Mouse (Mus musculus) erythroblast, adult 5-6 weeks (primary cell): ENCODE measurements around the gene Gm11567. TPM values are rescaled to one million over a fixed set of nuclear protein-coding genes. Genes with fewer than 3 reads are reported as not detected.
"Not testable (repeated sequence)": the region's sequence is repeated elsewhere in the genome, so short reads cannot be mapped to it uniquely, and the experiment has no call there.

ENCODE experiments used
- ATAC-seq: replicated peaks from 2 replicates; pipeline ENCODE4 v1.8.0; 2016; ENCODE audit warnings: moderate number of reproducible peaks, mild to moderate bottlenecking, moderate TSS enrichment, inconsistent platforms; ENCODE audit not compliant: poor library complexity, low FRiP score, severe bottlenecking
- total RNA-seq, 2 experiments: library from RNA; stranded (forward) in 1 of 2; stranded (reverse) in 1 of 2; fragments of 150-400 nt in 1 of 2; fragments of 200-764, 138-1000 nt in 1 of 2; gene quantifications; 2 replicates each; pipeline versions ENCODE4 v1.2.3 to v1.2.4; 2015 to 2017; ENCODE audit warnings: low replicate concordance in 2 of 2

Gm11567 gene
- not detected in 2 replicates for total RNA-seq (2015; ENCODE audit: low replicate concordance)
- total RNA-seq (2017; ENCODE audit: low replicate concordance) = not detected in 2 replicates

GRCm38 (mm10) chr11:99878887-99879286 is at the start of gene Gm11567:
Gm11567 (plus strand) TSS chr11:99879187.
- not testable (repeated sequence) for ATAC-seq

GRCm38 (mm10) chr11:99837966-99838365 is 41.0 kb upstream of the Gm11567 start, which contains the start of gene 2300003K06Rik:
2300003K06Rik (minus strand) TSS chr11:99838066.
- ATAC-seq = no peak

- ATAC-seq = no peak
Observed at GRCm38 (mm10) chr11:99842185-99842584, 36.8 kb upstream of the Gm11567 start.

DNA sequence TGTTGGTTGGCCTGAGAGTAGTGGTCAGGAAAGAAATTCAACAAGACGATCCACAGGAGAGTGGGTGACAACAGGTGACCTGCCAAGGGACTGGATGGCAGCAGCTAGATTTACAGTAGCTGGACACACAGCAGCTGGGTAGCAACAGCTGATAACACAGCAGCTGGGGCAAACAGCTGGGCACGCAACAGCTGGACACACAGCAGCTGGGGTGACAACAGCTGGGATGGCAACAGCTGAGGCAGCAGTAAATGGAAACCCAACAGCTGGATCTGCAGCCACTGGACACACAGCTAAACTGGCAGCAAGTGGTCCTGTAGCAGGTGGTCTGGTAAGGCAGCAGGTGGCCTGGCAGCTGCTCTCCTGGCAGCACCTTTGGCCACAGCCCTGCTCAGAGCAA is 32.2 kb upstream of the Gm11567 start:
- no peak for ATAC-seq

- no peak for ATAC-seq
Observed at GRCm38 (mm10) chr11:99851508-99851907, 27.5 kb upstream of the Gm11567 start, which contains the start of gene Krtap4-16. Krtap4-16 (minus strand) TSS chr11:99851608.

DNA sequence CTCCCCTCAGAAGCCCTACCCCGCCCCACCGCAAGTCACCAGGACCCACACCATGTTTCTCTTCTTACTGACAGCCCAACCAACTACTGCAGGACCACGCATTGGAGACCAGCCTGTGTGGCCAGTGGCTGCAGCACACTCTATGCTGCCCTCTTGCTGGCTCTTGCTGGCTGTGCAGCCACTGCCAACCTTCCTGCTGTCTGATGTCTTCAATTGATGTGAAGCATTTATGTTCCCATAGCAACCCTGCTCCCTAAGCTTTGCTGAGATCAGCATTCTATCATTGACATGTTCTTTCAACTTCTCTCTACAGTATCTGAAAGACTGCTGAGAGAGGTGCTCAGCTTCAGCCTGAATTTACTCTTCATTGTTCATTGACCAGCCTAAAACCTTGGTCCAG is 24.9 kb upstream of the Gm11567 start:
- ATAC-seq = no peak

DNA sequence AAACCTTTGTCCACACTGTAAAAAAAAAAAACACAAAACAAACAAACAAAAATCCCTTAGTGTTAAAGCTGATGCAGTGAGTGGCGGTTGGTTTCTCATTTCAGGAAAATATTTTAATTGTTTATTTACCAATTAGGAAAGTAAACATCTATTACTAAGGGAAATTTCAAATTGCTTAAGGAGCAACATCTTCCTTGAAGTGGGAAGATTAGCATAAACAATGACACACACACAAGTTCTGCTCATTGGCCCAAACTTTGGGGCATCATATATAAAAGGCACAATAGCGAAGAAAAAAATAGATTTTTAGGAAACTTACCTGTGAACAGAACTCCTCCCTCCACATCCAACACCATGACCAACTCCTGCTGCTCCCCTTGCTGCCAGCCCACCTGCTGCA is 21.4 kb upstream of the Gm11567 start, which contains the start of gene Gm11568:
Gene Gm11568, plus strand, starts transcription at position 301 of the 400 bp plus-strand sequence.
- no peak for ATAC-seq

GRCm38 (mm10) chr11:99858761-99859160 is 20.2 kb upstream of the Gm11567 start:
- ATAC-seq = no peak

DNA sequence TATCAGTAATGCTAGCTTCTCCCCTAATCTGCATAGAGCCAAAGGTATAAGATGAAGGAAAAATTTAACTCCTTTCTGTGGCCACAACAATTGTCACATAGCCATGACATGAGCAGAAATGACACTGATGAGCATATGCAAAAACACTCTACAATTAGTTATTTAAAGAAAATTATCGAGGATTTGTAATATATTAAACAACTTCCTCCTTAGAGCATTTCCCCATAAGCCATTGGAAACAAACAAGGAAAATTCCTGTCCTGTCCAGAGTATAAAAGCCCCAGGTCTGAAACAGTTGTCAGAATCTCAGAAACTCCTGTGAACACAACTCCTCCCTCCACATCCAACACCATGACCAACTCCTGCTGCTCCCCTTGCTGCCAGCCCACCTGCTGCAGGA is 14.8 kb upstream of the Gm11567 start, which contains the start of gene Gm11559:
Gene Gm11559, plus strand, starts transcription at position 301 of the 400 bp plus-strand sequence.
- not testable (repeated sequence) for ATAC-seq

DNA sequence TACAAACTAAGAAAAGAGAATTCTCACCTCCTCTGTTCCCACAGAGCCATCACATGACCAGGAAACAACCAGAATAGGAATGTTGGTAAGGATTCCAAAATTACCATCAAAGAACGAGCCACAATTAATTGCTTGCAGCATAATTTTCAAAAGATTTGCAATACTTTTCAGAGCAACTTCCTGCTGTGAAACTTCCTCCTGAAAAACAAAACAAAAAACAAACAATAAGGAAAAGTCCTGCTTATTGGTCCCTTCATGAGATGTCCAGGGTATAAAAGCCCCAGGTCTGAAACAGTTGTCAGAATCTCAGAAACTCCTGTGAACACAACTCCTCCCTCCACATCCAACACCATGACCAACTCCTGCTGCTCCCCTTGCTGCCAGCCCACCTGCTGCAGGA is 5.9 kb upstream of the Gm11567 start, which contains the start of gene Krtap9-1:
Gene Krtap9-1, plus strand, starts transcription at position 301 of the 400 bp plus-strand sequence.
- ATAC-seq = not testable (repeated sequence)

- ATAC-seq = no peak
Observed at GRCm38 (mm10) chr11:99907620-99908019, 28.6 kb downstream of the Gm11567 start, which contains the start of gene Krtap31-1. Krtap31-1 (plus strand) TSS chr11:99907920.

- no peak for ATAC-seq
Observed at GRCm38 (mm10) chr11:99914451-99914850, 35.5 kb downstream of the Gm11567 start, which contains the start of gene Gm11565. Gm11565 (plus strand) TSS chr11:99914751.

Other genes starting within 250 kb of the Gm11567 start
Only the 30 nearest of the 35 such genes appear.
- not detected in 2 replicates for gene Gm11563, start 220.2 kb upstream of the Gm11567 start, total RNA-seq (2015; ENCODE audit: low replicate concordance)
- not detected in 2 replicates for gene Gm11563, start 220.2 kb upstream of the Gm11567 start, total RNA-seq (2017; ENCODE audit: low replicate concordance)
- not detected in 2 replicates for gene Krtap4-6, start 213.2 kb upstream of the Gm11567 start, total RNA-seq (2015; ENCODE audit: low replicate concordance)
- not detected in 2 replicates for gene Krtap4-6, start 213.2 kb upstream of the Gm11567 start, total RNA-seq (2017; ENCODE audit: low replicate concordance)
- not detected in 2 replicates for gene Gm14190, start 188.4 kb upstream of the Gm11567 start, total RNA-seq (2015; ENCODE audit: low replicate concordance)
- gene Gm14190, start 188.4 kb upstream of the Gm11567 start, total RNA-seq (2017; ENCODE audit: low replicate concordance) = not detected in 2 replicates
- not detected in 2 replicates for gene Gm14180, start 144.9 kb upstream of the Gm11567 start, total RNA-seq (2015; ENCODE audit: low replicate concordance)
- not detected in 2 replicates for gene Gm14180, start 144.9 kb upstream of the Gm11567 start, total RNA-seq (2017; ENCODE audit: low replicate concordance)
- gene Gm11595, start 106.3 kb upstream of the Gm11567 start, total RNA-seq (2015; ENCODE audit: low replicate concordance) = not detected in 2 replicates
- gene Gm11595, start 106.3 kb upstream of the Gm11567 start, total RNA-seq (2017; ENCODE audit: low replicate concordance) = not detected in 2 replicates
- not detected in 2 replicates for gene Krtap4-8, start 98.5 kb upstream of the Gm11567 start, total RNA-seq (2015; ENCODE audit: low replicate concordance)
- not detected in 2 replicates for gene Krtap4-8, start 98.5 kb upstream of the Gm11567 start, total RNA-seq (2017; ENCODE audit: low replicate concordance)
- gene Krtap4-9, start 94.0 kb upstream of the Gm11567 start, total RNA-seq (2015; ENCODE audit: low replicate concordance) = not detected in 2 replicates
- gene Krtap4-9, start 94.0 kb upstream of the Gm11567 start, total RNA-seq (2017; ENCODE audit: low replicate concordance) = not detected in 2 replicates
- gene Gm11596, start 85.7 kb upstream of the Gm11567 start, total RNA-seq (2015; ENCODE audit: low replicate concordance) = not detected in 2 replicates
- gene Gm11596, start 85.7 kb upstream of the Gm11567 start, total RNA-seq (2017; ENCODE audit: low replicate concordance) = not detected in 2 replicates
- not detected in 2 replicates for gene Gm11569, start 80.3 kb upstream of the Gm11567 start, total RNA-seq (2015; ENCODE audit: low replicate concordance)
- not detected in 2 replicates for gene Gm11569, start 80.3 kb upstream of the Gm11567 start, total RNA-seq (2017; ENCODE audit: low replicate concordance)
- not detected in 2 replicates for gene Gm11554, start 74.7 kb upstream of the Gm11567 start, total RNA-seq (2015; ENCODE audit: low replicate concordance)
- gene Gm11554, start 74.7 kb upstream of the Gm11567 start, total RNA-seq (2017; ENCODE audit: low replicate concordance) = not detected in 2 replicates
- gene Krtap4-13, start 69.3 kb upstream of the Gm11567 start, total RNA-seq (2015; ENCODE audit: low replicate concordance) = not detected in 2 replicates
- gene Krtap4-13, start 69.3 kb upstream of the Gm11567 start, total RNA-seq (2017; ENCODE audit: low replicate concordance) = not detected in 2 replicates
- gene Gm11564, start 63.5 kb upstream of the Gm11567 start, total RNA-seq (2015; ENCODE audit: low replicate concordance) = not detected in 2 replicates
- gene Gm11564, start 63.5 kb upstream of the Gm11567 start, total RNA-seq (2017; ENCODE audit: low replicate concordance) = not detected in 2 replicates
- gene 2300003K06Rik, start 41.1 kb upstream of the Gm11567 start, total RNA-seq (2015; ENCODE audit: low replicate concordance) = not detected in 2 replicates
- gene 2300003K06Rik, start 41.1 kb upstream of the Gm11567 start, total RNA-seq (2017; ENCODE audit: low replicate concordance) = not detected in 2 replicates
- gene Krtap4-16, start 27.6 kb upstream of the Gm11567 start, total RNA-seq (2015; ENCODE audit: low replicate concordance) = not detected in 2 replicates
- gene Krtap4-16, start 27.6 kb upstream of the Gm11567 start, total RNA-seq (2017; ENCODE audit: low replicate concordance) = not detected in 2 replicates
- not detected in 2 replicates for gene Gm11568, start 21.3 kb upstream of the Gm11567 start, total RNA-seq (2015; ENCODE audit: low replicate concordance)
- not detected in 2 replicates for gene Gm11568, start 21.3 kb upstream of the Gm11567 start, total RNA-seq (2017; ENCODE audit: low replicate concordance)
- gene Gm11559, start 14.7 kb upstream of the Gm11567 start, total RNA-seq (2015; ENCODE audit: low replicate concordance) = not detected in 2 replicates
- gene Gm11559, start 14.7 kb upstream of the Gm11567 start, total RNA-seq (2017; ENCODE audit: low replicate concordance) = 1.3 TPM in 1 of 2 replicates, not detected in the other
- not detected in 2 replicates for gene Krtap9-1, start 5.8 kb upstream of the Gm11567 start, total RNA-seq (2015; ENCODE audit: low replicate concordance)
- not detected in 2 replicates for gene Krtap9-1, start 5.8 kb upstream of the Gm11567 start, total RNA-seq (2017; ENCODE audit: low replicate concordance)
- gene Krtap31-1, start 28.7 kb downstream of the Gm11567 start, total RNA-seq (2015; ENCODE audit: low replicate concordance) = not detected in 2 replicates
- not detected in 2 replicates for gene Krtap31-1, start 28.7 kb downstream of the Gm11567 start, total RNA-seq (2017; ENCODE audit: low replicate concordance)
- not detected in 2 replicates for gene Gm11565, start 35.6 kb downstream of the Gm11567 start, total RNA-seq (2015; ENCODE audit: low replicate concordance)
- gene Gm11565, start 35.6 kb downstream of the Gm11567 start, total RNA-seq (2017; ENCODE audit: low replicate concordance) = not detected in 2 replicates
- not detected in 2 replicates for gene Krtap31-2, start 57.1 kb downstream of the Gm11567 start, total RNA-seq (2015; ENCODE audit: low replicate concordance)
- not detected in 2 replicates for gene Krtap31-2, start 57.1 kb downstream of the Gm11567 start, total RNA-seq (2017; ENCODE audit: low replicate concordance)
- not detected in 2 replicates for gene Krtap9-5, start 69.3 kb downstream of the Gm11567 start, total RNA-seq (2015; ENCODE audit: low replicate concordance)
- gene Krtap9-5, start 69.3 kb downstream of the Gm11567 start, total RNA-seq (2017; ENCODE audit: low replicate concordance) = not detected in 2 replicates
- not detected in 2 replicates for gene Krtap29-1, start 99.9 kb downstream of the Gm11567 start, total RNA-seq (2015; ENCODE audit: low replicate concordance)
- not detected in 2 replicates for gene Krtap29-1, start 99.9 kb downstream of the Gm11567 start, total RNA-seq (2017; ENCODE audit: low replicate concordance)
- gene Krtap16-1, start 107.4 kb downstream of the Gm11567 start, total RNA-seq (2015; ENCODE audit: low replicate concordance) = not detected in 2 replicates
- not detected in 2 replicates for gene Krtap16-1, start 107.4 kb downstream of the Gm11567 start, total RNA-seq (2017; ENCODE audit: low replicate concordance)
- gene Krtap17-1, start 114.8 kb downstream of the Gm11567 start, total RNA-seq (2015; ENCODE audit: low replicate concordance) = not detected in 2 replicates
- gene Krtap17-1, start 114.8 kb downstream of the Gm11567 start, total RNA-seq (2017; ENCODE audit: low replicate concordance) = not detected in 2 replicates
- gene Krt33a, start 137.0 kb downstream of the Gm11567 start, total RNA-seq (2015; ENCODE audit: low replicate concordance) = not detected in 2 replicates
- not detected in 2 replicates for gene Krt33a, start 137.0 kb downstream of the Gm11567 start, total RNA-seq (2017; ENCODE audit: low replicate concordance)
- not detected in 2 replicates for gene Krt33b, start 150.7 kb downstream of the Gm11567 start, total RNA-seq (2015; ENCODE audit: low replicate concordance)
- not detected in 2 replicates for gene Krt33b, start 150.7 kb downstream of the Gm11567 start, total RNA-seq (2017; ENCODE audit: low replicate concordance)
- not detected in 2 replicates for gene Krt34, start 162.4 kb downstream of the Gm11567 start, total RNA-seq (2015; ENCODE audit: low replicate concordance)
- not detected in 2 replicates for gene Krt34, start 162.4 kb downstream of the Gm11567 start, total RNA-seq (2017; ENCODE audit: low replicate concordance)
- not detected in 2 replicates for gene Krt31, start 171.4 kb downstream of the Gm11567 start, total RNA-seq (2015; ENCODE audit: low replicate concordance)
- gene Krt31, start 171.4 kb downstream of the Gm11567 start, total RNA-seq (2017; ENCODE audit: low replicate concordance) = not detected in 2 replicates
- gene Krt32, start 209.0 kb downstream of the Gm11567 start, total RNA-seq (2015; ENCODE audit: low replicate concordance) = not detected in 2 replicates
- not detected in 2 replicates for gene Krt32, start 209.0 kb downstream of the Gm11567 start, total RNA-seq (2017; ENCODE audit: low replicate concordance)
- not detected in 2 replicates for gene Krt35, start 217.1 kb downstream of the Gm11567 start, total RNA-seq (2015; ENCODE audit: low replicate concordance)
- not detected in 2 replicates for gene Krt35, start 217.1 kb downstream of the Gm11567 start, total RNA-seq (2017; ENCODE audit: low replicate concordance)